In genomic region chr19:34165891-34166290, GRCm38 (mm10) we compare ENCODE assay signal across 12 mouse cellular contexts. TPM values are rescaled to one million over a fixed set of nuclear protein-coding genes. Genes with fewer than 3 reads are reported as not detected.
DNase-seq lines count a peak whose midpoint lies in the region; ATAC-seq lines count a peak whose summit lies in the region.
"Had no signal": no experiment of that assay in that cellular context is flagged by ENCODE, and none has a peak within 500 bp of the region (broad histone marks: within the 10 kb centered on the region; RNA-seq: fewer than 3 reads in every experiment).

Gene Ankrd22, minus strand, starts transcription at chr19:34166053.

- peak; percentile 7 for DNase-seq in ovary, postnatal 36 days (ENCODE audit: low spot score)
- DNase-seq in ovary, adult 18-20 months (ENCODE audit: low spot score), result no peak
- peak; percentile 98 for DNase-seq in gonadal fat pad, adult 2 months (ENCODE audit: low read depth)
- peak; percentile 42 for DNase-seq in urinary bladder, postnatal 25 days (ENCODE audit: low spot score)
- no peak for DNase-seq in frontal cortex, postnatal 14 days (ENCODE audit: low spot score in 2 of 2)
- DNase-seq in adrenal gland, postnatal 36 days, result no peak
- DNase-seq in left cerebral cortex, postnatal 4 days, result no peak
- DNase-seq: cerebellum, postnatal 36 days; gastrocnemius, postnatal 25 days; heart, postnatal 4 days had no signal

- intact Hi-C loops in left cerebral cortex, postnatal 4 days (cut with DNase I), result no loop called here

- peak; percentile 83 for ATAC-seq in megakaryocyte, adult 5-6 weeks (ENCODE audit: poor library complexity, severe bottlenecking)

RNA-seq across cellular contexts. Expression of gene Ankrd22, which starts in this region (rescaled TPM):
- 2.5 and 2.8 TPM in 2 replicates for polyA plus RNA-seq in gonadal fat pad, adult 2 months (2012; rRNA removed)
- 23.3 and 30.5 TPM in 2 replicates for total RNA-seq in megakaryocyte, adult 5-6 weeks (2015)
- 14.3 and 24.6 TPM in 2 replicates for total RNA-seq in megakaryocyte, adult 5-6 weeks (2017)
- total RNA-seq in adrenal gland, postnatal 36 days (2021), result not detected
- total RNA-seq in left cerebral cortex, postnatal 4 days (2021), result under 1 TPM; 0.12 to 0.24 TPM
- total RNA-seq: gastrocnemius, postnatal 25 days; heart, postnatal 4 days had no signal
- polyA plus RNA-seq: forebrain, embryonic 12.5 days had no signal

Comparison
In these comparisons a context has a peak if more than half of its experiments do, and no peak if none do; other contexts are left out.
1. RNA of gene Ankrd22 (total RNA-seq): 14.3 to 30.5 TPM in megakaryocyte, adult 5-6 weeks; 0.12 to 0.24 TPM in left cerebral cortex, postnatal 4 days and not detected in adrenal gland, postnatal 36 days; every median in the first group is over 10 times any median in the second.
2. DNase-seq: peak in ovary, postnatal 36 days (single experiment), gonadal fat pad, adult 2 months (single experiment) and urinary bladder, postnatal 25 days (single experiment); none in ovary, adult 18-20 months (single experiment), frontal cortex, postnatal 14 days (0 of 2), adrenal gland, postnatal 36 days (0 of 2) and left cerebral cortex, postnatal 4 days (single experiment).